Mouse (Mus musculus) midbrain, embryonic 11.5 days (tissue): ENCODE measurements around the gene Trip6. TPM values are rescaled to one million over a fixed set of nuclear protein-coding genes. Genes with fewer than 3 reads are reported as not detected.

ENCODE experiments used
- ATAC-seq: fragments of 200-750 bp; cut with Nextera tagmentation; 2 replicates; pipeline ENCODE4 v1.8.0; 2017; ENCODE audit warnings: moderate TSS enrichment, moderate library complexity; ENCODE audit not compliant: low FRiP score
- DNase-seq: peaks from one replicate; pipeline ENCODE4 v3.0.0; 2015; ENCODE audit warnings: low spot score; ENCODE audit errors: missing footprints
- H3K27ac ChIP-seq: fragments of 300-500 bp; sonication (generic); 2 replicates; pipeline ENCODE4 v1.5.1; 2014; ENCODE audit warnings: low read depth, low read length
- H3K27me3 ChIP-seq: fragments of 300-500 bp; sonication (generic); 2 replicates; pipeline ENCODE4 v1.6.1; 2014; ENCODE audit warnings: mild to moderate bottlenecking, low read length, moderate library complexity, mixed read lengths; ENCODE audit not compliant: control insufficient read depth, insufficient read depth
- H3K36me3 ChIP-seq: fragments of 300-500 bp; sonication (generic); 2 replicates; pipeline ENCODE4 v1.6.1; 2014; ENCODE audit warnings: mild to moderate bottlenecking, low read length, moderate library complexity, mixed read lengths; ENCODE audit not compliant: control insufficient read depth, insufficient read depth
- H3K4me1 ChIP-seq: fragments of 300-500 bp; sonication (generic); 2 replicates; pipeline ENCODE4 v1.6.1; 2014; ENCODE audit warnings: low read length; ENCODE audit not compliant: control insufficient read depth, insufficient read depth
- H3K4me2 ChIP-seq: fragments of 300-500 bp; sonication (generic); 2 replicates; pipeline ENCODE4 v1.6.1; 2014; ENCODE audit warnings: mild to moderate bottlenecking, moderate library complexity
- H3K4me3 ChIP-seq: fragments of 300-500 bp; sonication (generic); 2 replicates; pipeline ENCODE4 v1.5.1; 2014; ENCODE audit warnings: low read depth, low read length
- H3K9ac ChIP-seq: fragments of 300-500 bp; sonication (generic); 2 replicates; pipeline ENCODE4 v1.6.1; 2014; ENCODE audit warnings: low read length
- H3K9me3 ChIP-seq: fragments of 300-500 bp; sonication (generic); 2 replicates; pipeline ENCODE4 v1.6.1; 2016; ENCODE audit warnings: low read length; ENCODE audit not compliant: control insufficient read depth
- WGBS: fragments of 180-500 bp; shearing (Covaris S2); extraction: QIAGEN DNeasy Blood & Tissue Kit; methylation state at CpG from one replicate; pipeline ENCODE4 v1.1.7; 2014; 5-methylcytosine and 5-hydroxymethylcytosine counted together
- polyA plus RNA-seq: library from polyadenylated mRNA; unstranded; fragments of >200 nt; fragmentation: Nextera tagmentation; extraction: Ambion mirVana; gene quantifications from 2 replicates; pipeline ENCODE4 v1.2.1, GENCODE M21; 2014

Trip6 gene
- polyA plus RNA-seq, 1 experiment from 2014 or later = 34.1 TPM

DNA sequence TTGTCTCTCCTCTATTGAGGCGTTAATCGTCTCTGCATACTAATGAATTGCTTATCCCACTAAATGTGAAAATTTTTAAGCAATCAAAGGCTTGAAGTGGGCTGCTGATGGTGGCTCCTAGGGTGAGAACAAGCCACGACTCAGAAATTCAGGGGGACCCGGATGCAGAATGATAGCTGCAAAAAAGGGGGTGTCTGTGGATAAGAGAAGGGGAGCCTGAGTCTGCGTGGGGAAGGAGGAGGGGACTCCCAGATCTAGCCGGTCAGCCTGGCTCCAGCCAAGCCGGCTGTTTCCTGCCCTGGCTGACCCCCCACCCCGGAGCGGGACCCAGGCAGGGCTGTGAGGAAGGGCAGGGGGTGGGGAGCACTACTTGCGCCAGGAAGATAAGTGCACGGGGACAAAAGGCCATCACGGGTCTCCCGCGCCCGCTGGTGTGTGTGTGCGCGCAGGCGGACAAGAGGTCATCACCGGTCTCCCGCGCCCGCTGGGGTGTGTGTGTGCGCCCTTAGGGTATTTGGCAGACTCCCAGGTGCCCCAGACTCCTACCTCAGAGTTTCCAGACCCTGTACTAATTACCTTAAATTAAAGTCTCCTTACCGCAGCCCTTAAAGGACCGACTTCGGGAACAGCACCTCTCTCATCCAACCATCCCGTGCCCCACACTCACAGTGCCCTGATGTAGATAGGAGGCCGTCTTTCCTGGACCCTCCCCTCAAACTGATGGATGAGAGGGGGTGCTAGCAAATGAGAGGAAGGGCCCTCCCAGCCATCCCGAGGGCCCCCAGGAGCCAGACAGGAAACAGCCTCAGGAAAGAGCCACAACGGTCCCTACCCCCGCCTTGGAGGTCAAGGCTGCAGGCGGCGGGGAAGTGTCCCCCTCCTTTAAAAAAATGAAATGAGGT lies 34.5 kb upstream of the Trip6 start:
- Histone ChIP-seq H3K4me3 (peak overlapping the region; percentile 89), H3K4me2 (peak overlapping the region; percentile 90), H3K9me3 (no peaks in the 10 kb centered on the region), H3K4me1 (peaks cover 37% of the 10 kb centered on the region), H3K27ac (peak overlapping the region; percentile 83), H3K9ac (peak overlapping the region; percentile 96), H3K27me3 (no peaks in the 10 kb centered on the region), H3K36me3 (peaks cover under 1% of the 10 kb centered on the region)
- WGBS = under 1% methylated on average over 33 of the region's 33 CpGs
- ATAC-seq (0 out of 2 replicates have a peak, but pooled peaks have one; percentile 22), DNase-seq (peak; percentile 94)

DNA sequence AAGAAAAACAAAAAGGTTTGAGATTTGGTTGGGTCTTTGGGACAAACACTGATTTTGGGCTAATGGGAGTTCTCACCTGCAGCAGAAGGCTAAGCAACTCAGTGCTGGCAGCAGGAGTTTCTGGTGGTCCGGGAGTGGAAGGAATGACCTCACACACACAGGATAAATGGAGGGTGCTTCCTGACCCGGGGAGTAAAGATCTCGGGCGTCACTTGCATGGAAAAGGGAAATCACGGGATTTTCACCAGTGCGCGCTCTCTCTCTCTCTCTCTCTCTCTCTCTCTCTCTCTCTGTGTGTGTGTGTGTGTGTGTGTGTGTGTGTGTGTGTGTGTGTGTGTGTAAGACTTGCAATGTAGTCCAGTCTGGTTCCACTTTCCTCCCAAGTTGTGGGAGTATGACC lies 33.7 kb upstream of the Trip6 start:
- no peak for ATAC-seq
- H3K36me3 ChIP-seq = no peaks in the 10 kb centered on the region
- H3K27ac ChIP-seq = no peak overlapping the region
- peaks cover 37% of the 10 kb centered on the region for H3K4me1 ChIP-seq
- H3K9ac ChIP-seq = no peak overlapping the region; the same call in 1 of the 2 replicates
- no peak overlapping the region for H3K4me3 ChIP-seq
- H3K4me2 ChIP-seq = peak overlapping the region; percentile 90; the same call in 1 of the 2 replicates
- WGBS = 18% methylated on average over 7 of the region's 7 CpGs
- H3K27me3 ChIP-seq = no peaks in the 10 kb centered on the region
- H3K9me3 ChIP-seq = no peaks in the 10 kb centered on the region
- peak; percentile 86 for DNase-seq

DNA sequence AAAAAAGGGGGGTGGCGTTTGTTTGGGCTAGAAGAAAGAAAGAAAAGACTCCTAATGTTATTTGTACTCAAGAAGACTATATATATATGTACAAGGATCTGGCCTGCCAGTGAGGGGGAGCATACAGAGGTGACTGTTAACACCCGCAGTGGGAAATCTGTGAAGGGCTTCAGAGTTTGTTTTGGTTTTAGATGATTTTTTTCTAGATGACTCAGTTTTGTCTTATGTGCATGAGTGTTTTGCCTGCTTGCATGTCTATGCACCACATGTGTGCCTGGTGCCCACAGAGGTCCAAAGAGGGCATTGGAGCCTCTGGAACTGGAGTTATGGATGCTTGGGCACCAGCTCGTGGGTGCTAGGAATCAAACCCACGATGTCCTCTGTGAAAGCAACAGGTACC lies 32.8 kb upstream of the Trip6 start:
- H3K36me3 ChIP-seq = no peaks in the 10 kb centered on the region
- no peaks in the 10 kb centered on the region for H3K9me3 ChIP-seq
- no peak overlapping the region for H3K27ac ChIP-seq
- H3K4me2 ChIP-seq = no peak overlapping the region
- H3K4me1 ChIP-seq = peaks cover 28% of the 10 kb centered on the region
- no peaks in the 10 kb centered on the region for H3K27me3 ChIP-seq
- DNase-seq = no peak
- WGBS = 92% methylated on average over 4 of the region's 4 CpGs
- H3K9ac ChIP-seq = no peak overlapping the region
- no peak overlapping the region for H3K4me3 ChIP-seq
- no peak for ATAC-seq

DNA sequence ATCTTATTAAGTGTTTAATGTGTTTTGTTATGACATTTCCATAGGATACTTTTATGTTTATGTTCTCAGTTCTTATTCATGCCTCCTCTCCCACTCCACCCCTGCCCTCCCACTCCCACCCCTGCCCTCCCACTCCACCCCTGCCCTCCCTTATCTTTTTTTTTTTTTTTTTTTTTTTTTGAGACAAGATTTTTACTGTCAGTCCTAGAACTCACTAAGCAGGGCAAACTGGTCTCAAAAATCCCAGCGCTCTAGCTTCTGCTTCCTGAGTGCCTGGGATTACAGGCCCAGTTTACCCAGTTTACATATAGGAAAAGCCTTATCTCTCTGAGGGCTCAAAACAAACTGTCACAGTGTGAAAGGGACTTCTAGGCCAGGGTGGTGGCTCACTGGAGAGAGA lies 32.2 kb upstream of the Trip6 start:
- Histone ChIP-seq H3K27ac (no peak overlapping the region), H3K36me3 (no peaks in the 10 kb centered on the region), H3K9ac (no peak overlapping the region), H3K4me3 (no peak overlapping the region), H3K4me1 (peaks cover 22% of the 10 kb centered on the region), H3K4me2 (no peak overlapping the region), H3K9me3 (no peaks in the 10 kb centered on the region), H3K27me3 (no peaks in the 10 kb centered on the region)
- DNase-seq = no peak
- WGBS = 75% methylated on average over 1 of the region's 1 CpGs
- ATAC-seq = no peak

DNA sequence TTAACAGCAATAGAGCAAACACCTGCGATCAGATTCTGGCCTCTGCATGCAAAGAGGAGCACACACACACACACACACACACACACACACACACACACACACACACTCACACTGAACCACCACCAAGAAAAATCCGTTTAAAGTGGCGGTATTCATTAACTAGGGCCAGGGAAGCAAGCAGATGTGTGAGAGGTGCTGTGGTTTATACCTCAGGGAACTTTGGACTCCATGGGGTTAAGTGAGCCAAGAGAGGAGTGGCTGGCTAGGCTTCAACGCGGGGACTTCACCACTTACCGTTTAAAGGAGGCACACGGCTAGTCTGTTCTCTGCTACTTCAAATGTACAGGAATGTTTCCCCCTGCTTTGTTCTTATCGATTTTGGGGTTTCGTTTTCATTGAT lies 31.6 kb upstream of the Trip6 start:
- Histone ChIP-seq H3K4me2 (no peak overlapping the region), H3K9ac (no peak overlapping the region), H3K36me3 (no peaks in the 10 kb centered on the region), H3K27me3 (no peaks in the 10 kb centered on the region), H3K4me3 (no peak overlapping the region), H3K9me3 (no peaks in the 10 kb centered on the region), H3K27ac (no peak overlapping the region), H3K4me1 (peaks cover 19% of the 10 kb centered on the region)
- no peak for ATAC-seq
- DNase-seq = no peak
- 33% methylated on average over 9 of the region's 9 CpGs for WGBS

DNA sequence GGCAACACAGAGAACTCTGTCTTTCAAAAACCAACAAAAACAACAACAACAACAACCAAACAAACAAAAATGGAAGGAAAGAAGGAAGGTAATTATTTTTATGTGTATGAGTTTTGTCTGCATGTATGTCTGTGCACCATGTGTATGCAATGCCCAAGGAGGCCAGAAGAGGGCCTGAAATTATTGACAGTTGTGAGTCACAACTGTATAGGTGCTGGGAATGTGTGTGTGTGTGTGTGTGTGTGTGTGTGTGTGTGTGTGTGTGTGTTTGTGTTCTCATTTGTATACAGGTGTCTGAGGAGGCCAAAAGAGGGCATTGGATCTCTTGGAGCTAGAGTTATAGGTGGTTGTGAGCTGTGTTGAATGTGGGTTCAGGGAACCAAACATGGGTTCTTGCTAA lies 29.7 kb upstream of the Trip6 start:
- no peak overlapping the region for H3K4me2 ChIP-seq
- no peak overlapping the region for H3K4me3 ChIP-seq
- H3K27ac ChIP-seq = no peak overlapping the region
- no peaks in the 10 kb centered on the region for H3K36me3 ChIP-seq
- no peak for DNase-seq
- H3K4me1 ChIP-seq = peaks cover 22% of the 10 kb centered on the region
- no peak for ATAC-seq
- H3K9me3 ChIP-seq = no peaks in the 10 kb centered on the region
- no peaks in the 10 kb centered on the region for H3K27me3 ChIP-seq
- H3K9ac ChIP-seq = no peak overlapping the region

DNA sequence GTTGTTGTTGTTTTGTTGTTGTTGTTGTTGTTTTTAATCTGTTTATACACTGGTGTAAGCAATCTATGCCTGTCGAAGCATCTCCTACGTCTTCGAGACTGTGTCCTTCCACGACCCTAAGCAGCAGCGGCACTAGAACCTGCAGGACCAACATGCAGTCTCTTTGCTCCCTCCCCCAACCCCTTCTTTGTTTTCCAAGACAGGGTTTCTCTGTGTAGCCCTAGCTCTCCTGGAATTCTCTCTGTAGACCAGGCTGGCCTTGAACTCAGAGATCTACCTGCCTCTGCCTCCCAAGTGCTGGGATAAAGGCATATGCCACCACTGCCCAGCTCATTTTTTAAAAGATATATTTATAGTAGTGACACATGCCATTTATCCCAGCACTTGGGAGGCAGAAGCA lies 29.2 kb upstream of the Trip6 start:
- no peak for ATAC-seq
- Histone ChIP-seq H3K27me3 (no peaks in the 10 kb centered on the region), H3K9me3 (no peaks in the 10 kb centered on the region), H3K27ac (no peak overlapping the region), H3K4me1 (peaks cover 21% of the 10 kb centered on the region), H3K36me3 (no peaks in the 10 kb centered on the region), H3K4me2 (no peak overlapping the region), H3K9ac (no peak overlapping the region), H3K4me3 (no peak overlapping the region)
- DNase-seq = peak; percentile 41
- 92% methylated on average over 5 of the region's 5 CpGs for WGBS

DNA sequence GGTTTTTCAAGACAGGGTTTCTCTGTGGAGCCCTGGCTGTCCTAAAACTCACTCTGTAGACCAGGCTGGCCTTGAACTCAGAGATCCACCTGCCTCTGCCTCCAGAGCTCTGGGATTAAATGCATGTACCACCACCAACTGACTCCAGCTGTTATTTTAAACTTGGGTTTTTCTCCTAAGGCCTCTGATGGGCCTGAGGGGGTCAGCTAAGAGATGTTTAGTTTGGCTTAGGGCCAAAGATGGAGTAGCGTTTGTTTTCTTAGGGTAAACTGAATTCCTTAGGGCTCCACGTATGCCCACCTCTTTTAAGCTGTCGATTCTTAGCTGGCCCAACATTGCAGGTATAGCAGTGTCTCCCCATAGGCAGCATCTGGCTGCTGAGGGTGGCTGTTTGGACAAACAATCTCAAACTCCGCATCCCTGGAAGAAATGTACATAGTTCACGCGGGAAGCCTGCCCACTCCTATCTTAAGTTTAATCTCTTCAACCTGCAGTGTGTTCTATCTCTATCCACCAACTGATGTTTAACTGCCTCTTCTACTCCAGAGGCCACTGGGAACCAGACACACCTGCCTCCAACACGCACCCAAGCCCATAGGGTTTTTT lies 28.3 kb upstream of the Trip6 start:
- H3K9me3 ChIP-seq = no peaks in the 10 kb centered on the region
- no peak overlapping the region for H3K4me2 ChIP-seq
- 86% methylated on average over 7 of the region's 7 CpGs for WGBS
- H3K36me3 ChIP-seq = no peaks in the 10 kb centered on the region
- no peak for ATAC-seq
- H3K9ac ChIP-seq = no peak overlapping the region
- H3K27me3 ChIP-seq = no peaks in the 10 kb centered on the region
- peaks cover 15% of the 10 kb centered on the region for H3K4me1 ChIP-seq
- no peak overlapping the region for H3K27ac ChIP-seq
- no peak overlapping the region for H3K4me3 ChIP-seq
- peak; percentile 76 for DNase-seq

DNA sequence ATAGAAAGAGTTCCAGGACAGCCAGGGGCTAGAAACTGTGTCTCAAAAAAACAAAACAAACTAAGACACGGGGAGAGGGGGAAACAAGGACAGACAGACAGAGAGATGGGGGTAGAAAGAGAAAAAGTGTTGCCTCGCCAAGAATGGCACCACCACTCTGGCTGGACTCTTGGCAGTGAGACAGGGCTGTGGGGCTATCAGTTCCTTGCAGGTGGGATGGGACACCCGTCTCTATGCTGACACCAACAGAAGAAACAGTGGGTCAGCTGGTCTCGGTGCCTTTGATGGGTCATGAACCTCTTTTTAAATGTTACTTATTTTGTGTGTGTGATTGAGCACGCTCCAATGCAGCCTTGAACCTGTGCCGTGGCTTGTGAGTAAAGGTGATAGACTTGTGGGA lies 26.0 kb upstream of the Trip6 start:
- no peak overlapping the region for H3K27ac ChIP-seq
- no peak overlapping the region for H3K4me3 ChIP-seq
- H3K4me2 ChIP-seq = no peak overlapping the region
- peaks cover 13% of the 10 kb centered on the region for H3K4me1 ChIP-seq
- H3K36me3 ChIP-seq = no peaks in the 10 kb centered on the region
- peak; percentile 51 for DNase-seq
- H3K27me3 ChIP-seq = no peaks in the 10 kb centered on the region
- H3K9ac ChIP-seq = no peak overlapping the region
- WGBS = 76% methylated on average over 6 of the region's 6 CpGs
- no peak for ATAC-seq
- H3K9me3 ChIP-seq = no peaks in the 10 kb centered on the region
